Comparison of ENCODE assay signal across 12 mouse cellular contexts in genomic region chr3:53202698-53203097, GRCm38 (mm10).
DNase-seq lines count a peak whose midpoint lies in the region; ATAC-seq lines count a peak whose summit lies in the region.
"Had no signal": no experiment of that assay in that cellular context is flagged by ENCODE, and none has a peak within 500 bp of the region (broad histone marks: within the 10 kb centered on the region; RNA-seq: fewer than 3 reads in every experiment).

No protein-coding gene starts in this region.

- H3K27me3 ChIP-seq in embryonic facial prominence, embryonic 12.5 days, result no peaks in the 10 kb centered on the region
- H3K27me3 ChIP-seq in embryonic facial prominence, embryonic 10.5 days (replicated peaks; ENCODE audit: low read depth, poor library complexity, severe bottlenecking), result 0 out of 2 replicates have a peak, but pooled peaks cover 4% of the 10 kb centered on the region
- no peaks in the 10 kb centered on the region for H3K27me3 ChIP-seq in hindbrain, embryonic 10.5 days (ENCODE audit: insufficient read depth, poor library complexity, severe bottlenecking)
- no peaks in the 10 kb centered on the region for H3K27me3 ChIP-seq in hindbrain, embryonic 12.5 days
- no peaks in the 10 kb centered on the region for H3K27me3 ChIP-seq in neural tube, embryonic 13.5 days
- no peaks in the 10 kb centered on the region for H3K27me3 ChIP-seq in neural tube, embryonic 15.5 days (replicated peaks)

- H3K4me2 ChIP-seq in embryonic facial prominence, embryonic 12.5 days (replicated peaks), result no peak overlapping the region
- no peak overlapping the region for H3K4me2 ChIP-seq in hindbrain, embryonic 12.5 days (replicated peaks)
- no peak overlapping the region for H3K4me2 ChIP-seq in neural tube, embryonic 13.5 days
- H3K4me2 ChIP-seq in neural tube, embryonic 15.5 days, result no peak overlapping the region

- no peaks in the 10 kb centered on the region for H3K9me3 ChIP-seq in embryonic facial prominence, embryonic 12.5 days
- H3K9me3 ChIP-seq in embryonic facial prominence, embryonic 10.5 days, result no peaks in the 10 kb centered on the region
- H3K9me3 ChIP-seq in hindbrain, embryonic 10.5 days, result no peaks in the 10 kb centered on the region
- H3K9me3 ChIP-seq in hindbrain, embryonic 12.5 days (replicated peaks), result no peaks in the 10 kb centered on the region
- no peaks in the 10 kb centered on the region for H3K9me3 ChIP-seq in neural tube, embryonic 13.5 days
- no peaks in the 10 kb centered on the region for H3K9me3 ChIP-seq in neural tube, embryonic 15.5 days (replicated peaks)

- 69% methylated on average over 3 of the region's 3 CpGs for WGBS in embryonic facial prominence, embryonic 12.5 days
- 95% methylated on average over 3 of the region's 3 CpGs for WGBS in embryonic facial prominence, embryonic 10.5 days
- 91% methylated on average over 3 of the region's 3 CpGs for WGBS in hindbrain, embryonic 10.5 days
- WGBS in hindbrain, embryonic 12.5 days, result 90% methylated on average over 3 of the region's 3 CpGs
- 68% methylated on average over 3 of the region's 3 CpGs for WGBS in neural tube, embryonic 13.5 days
- 47% methylated on average over 3 of the region's 3 CpGs for WGBS in neural tube, embryonic 15.5 days

- 0 out of 2 replicates have a peak overlapping the region, but pooled peaks have one; percentile 24 for H3K27ac ChIP-seq in embryonic facial prominence, embryonic 12.5 days
- H3K27ac ChIP-seq in embryonic facial prominence, embryonic 10.5 days (replicated peaks), result no peak overlapping the region
- H3K27ac ChIP-seq in hindbrain, embryonic 10.5 days, result peak overlapping the region; percentile 85
- H3K27ac ChIP-seq in hindbrain, embryonic 12.5 days, result no peak overlapping the region
- H3K27ac ChIP-seq in neural tube, embryonic 13.5 days (replicated peaks), result peak overlapping the region; percentile 68
- H3K27ac ChIP-seq in neural tube, embryonic 15.5 days (replicated peaks), result peak overlapping the region; percentile 56

- DNase-seq in embryonic facial prominence, embryonic 10.5 days (ENCODE audit: low spot score), result no peak
- DNase-seq in hindbrain, embryonic 10.5 days (ENCODE audit: low spot score), result no peak
- DNase-seq in neural tube, embryonic 10.5 days (ENCODE audit: extremely low spot score, low spot score), result no peak
- DNase-seq in gastrocnemius, adult 8-10 months (ENCODE audit: low spot score in 2 of 2), result no peak
- DNase-seq: gastrocnemius, postnatal 36 days; kidney, adult 11 months; lung, postnatal 14 days; thymus, postnatal 25 days had no signal

- no peak for ATAC-seq in embryonic facial prominence, embryonic 12.5 days (ENCODE audit: insufficient number of reproducible peaks, insufficient read depth, low FRiP score, low TSS enrichment)
- ATAC-seq in hindbrain, embryonic 12.5 days (ENCODE audit: low FRiP score), result no peak
- ATAC-seq in neural tube, embryonic 13.5 days (ENCODE audit: low read depth), result no peak
- ATAC-seq in neural tube, embryonic 15.5 days (ENCODE audit: low FRiP score), result no peak

- no peaks in the 10 kb centered on the region for H3K36me3 ChIP-seq in embryonic facial prominence, embryonic 12.5 days
- H3K36me3 ChIP-seq in embryonic facial prominence, embryonic 10.5 days (replicated peaks), result no peaks in the 10 kb centered on the region
- H3K36me3 ChIP-seq in hindbrain, embryonic 10.5 days, result no peaks in the 10 kb centered on the region
- no peaks in the 10 kb centered on the region for H3K36me3 ChIP-seq in hindbrain, embryonic 12.5 days
- H3K36me3 ChIP-seq in neural tube, embryonic 13.5 days, result no peaks in the 10 kb centered on the region
- no peaks in the 10 kb centered on the region for H3K36me3 ChIP-seq in neural tube, embryonic 15.5 days

- peaks cover 39% of the 10 kb centered on the region for H3K4me1 ChIP-seq in embryonic facial prominence, embryonic 12.5 days
- peaks cover 37% of the 10 kb centered on the region for H3K4me1 ChIP-seq in embryonic facial prominence, embryonic 10.5 days
- peaks cover 73% of the 10 kb centered on the region for H3K4me1 ChIP-seq in hindbrain, embryonic 10.5 days (replicated peaks)
- H3K4me1 ChIP-seq in hindbrain, embryonic 12.5 days, result peaks cover 54% of the 10 kb centered on the region
- H3K4me1 ChIP-seq in neural tube, embryonic 13.5 days (replicated peaks), result peaks cover 62% of the 10 kb centered on the region
- H3K4me1 ChIP-seq in neural tube, embryonic 15.5 days, result peaks cover 35% of the 10 kb centered on the region

- no peak overlapping the region for H3K4me3 ChIP-seq in embryonic facial prominence, embryonic 12.5 days
- no peak overlapping the region for H3K4me3 ChIP-seq in embryonic facial prominence, embryonic 10.5 days
- H3K4me3 ChIP-seq in hindbrain, embryonic 10.5 days, result no peak overlapping the region
- H3K4me3 ChIP-seq in hindbrain, embryonic 12.5 days, result no peak overlapping the region
- no peak overlapping the region for H3K4me3 ChIP-seq in neural tube, embryonic 13.5 days
- no peak overlapping the region for H3K4me3 ChIP-seq in neural tube, embryonic 15.5 days (replicated peaks)

- no peak overlapping the region for H3K9ac ChIP-seq in embryonic facial prominence, embryonic 12.5 days
- no peak overlapping the region for H3K9ac ChIP-seq in hindbrain, embryonic 12.5 days
- H3K9ac ChIP-seq in neural tube, embryonic 13.5 days, result no peak overlapping the region
- no peak overlapping the region for H3K9ac ChIP-seq in neural tube, embryonic 15.5 days (replicated peaks)

Comparison
In these comparisons a context has a peak if more than half of its experiments do, and no peak if none do; other contexts are left out.
1. H3K27ac ChIP-seq: peak in embryonic facial prominence, embryonic 12.5 days (single experiment), hindbrain, embryonic 10.5 days (single experiment), neural tube, embryonic 13.5 days (single experiment) and neural tube, embryonic 15.5 days (single experiment); none in embryonic facial prominence, embryonic 10.5 days (single experiment) and hindbrain, embryonic 12.5 days (single experiment).